Mouse (Mus musculus): ENCODE data around the gene Araf. TPM values are rescaled to one million over a fixed set of nuclear protein-coding genes. Genes with fewer than 3 reads are reported as not detected.

Araf gene
- 165 to 174 TPM (median 170 TPM) in 4 replicates for total RNA-seq (2023)

DNA sequence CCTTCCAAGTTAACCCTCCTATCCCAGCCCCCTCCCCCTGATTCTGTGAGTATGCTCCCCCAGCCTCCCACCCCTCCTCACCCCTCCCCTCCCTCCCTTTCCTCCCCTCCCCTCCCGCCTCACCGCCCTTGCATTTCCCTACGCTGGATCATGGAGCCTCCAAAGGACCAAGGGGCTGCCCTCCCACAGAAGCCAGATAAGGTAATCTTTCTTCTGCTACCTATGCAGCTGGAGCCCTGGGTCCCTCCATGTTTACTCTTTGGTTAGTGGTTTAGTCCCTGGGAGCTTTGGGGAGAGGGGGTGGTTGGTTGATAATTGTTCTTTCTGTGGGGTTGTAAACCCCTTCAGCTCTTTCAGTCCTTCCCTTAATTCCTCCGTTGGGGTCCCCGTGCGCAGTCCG is at the start of gene Araf:
TSS of gene Araf (plus strand) at position 134 of the 400 bp plus-strand sequence.

DNA sequence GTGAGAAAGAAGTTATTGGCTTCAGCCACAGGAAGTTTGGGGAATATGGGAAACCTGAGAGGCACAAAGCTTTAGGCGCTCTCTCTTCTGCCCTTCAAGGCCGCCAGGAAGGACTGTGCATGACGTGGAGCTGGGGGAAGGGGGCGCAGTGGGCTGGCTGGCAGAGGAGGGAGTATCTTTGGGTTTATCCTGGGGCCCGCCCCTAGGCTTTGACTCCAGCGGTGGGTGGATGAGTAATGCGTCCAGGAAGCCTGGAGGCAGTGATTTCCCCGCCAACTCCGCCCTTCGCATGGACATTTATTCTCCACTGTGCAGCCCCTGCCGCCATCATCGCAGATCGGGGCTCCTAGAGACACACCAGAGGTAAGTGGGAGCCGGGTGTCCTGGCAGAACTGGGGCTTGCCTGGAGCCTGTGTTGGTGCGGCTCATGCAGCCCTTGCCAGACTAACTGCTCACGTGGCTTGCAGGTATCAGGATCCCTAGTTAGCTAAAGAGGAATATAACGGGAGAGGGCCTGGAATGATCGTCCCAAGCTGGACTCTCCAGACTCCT is 72.4 kb downstream of the Araf start, which contains the start of gene Timp1:
TSS of gene Timp1 (plus strand) at position 205 of the 552 bp plus-strand sequence.

Other genes with a start within 250 kb of the Araf start
- gene Rgn, start 248.0 kb upstream of the Araf start, total RNA-seq (2023): not detected in 4 replicates
- gene Rbm10, start 180.3 kb upstream of the Araf start, total RNA-seq (2023): 44.1 to 53.0 TPM (median 48.7 TPM) in 4 replicates
- 111 to 132 TPM (median 122 TPM) in 4 replicates for gene Ndufb11, start 180.2 kb upstream of the Araf start, total RNA-seq (2023)
- 170 to 186 TPM (median 184 TPM) in 4 replicates for gene Uba1, start 139.5 kb upstream of the Araf start, total RNA-seq (2023)
- 53.3 to 83.1 TPM (median 68.2 TPM) in 4 replicates for gene Cdk16, start 109.9 kb upstream of the Araf start, total RNA-seq (2023)
- 33.4 to 38.9 TPM (median 35.9 TPM) in 4 replicates for gene Usp11, start 93.9 kb upstream of the Araf start, total RNA-seq (2023)
- gene Timp1, start 72.4 kb downstream of the Araf start, total RNA-seq (2023): not detected in 4 replicates
- 0.16 to 0.24 TPM (median 0.24 TPM) in 3 of 4 replicates, not detected in the other for gene Syn1, start 123.2 kb downstream of the Araf start, total RNA-seq (2023)
- gene Cfp, start 133.7 kb downstream of the Araf start, total RNA-seq (2023): 39.5 to 56.4 TPM (median 48.5 TPM) in 4 replicates
- gene Elk1, start 152.8 kb downstream of the Araf start, total RNA-seq (2023): 16.9 to 18.3 TPM (median 17.2 TPM) in 4 replicates
- 37.7 to 52.4 TPM (median 48.5 TPM) in 4 replicates for gene Uxt, start 164.2 kb downstream of the Araf start, total RNA-seq (2023)